Mouse (Mus musculus): ENCODE data around the gene Sh3d19.
"Not testable (repeated sequence)": the region's sequence is repeated elsewhere in the genome, so short reads cannot be mapped to it uniquely, and the experiment has no call there.

The Sh3d19 gene

GRCm38 (mm10) chr3:85980036-85980435 lies 9.1 kb downstream of the Sh3d19 start:
- no peak for DNase-seq (ENCODE audit: low spot score)

- DNase-seq (ENCODE audit: low spot score) = not testable (repeated sequence)
Observed at GRCm38 (mm10) chr3:85981761-85982160, 10.9 kb downstream of the Sh3d19 start.

DNA sequence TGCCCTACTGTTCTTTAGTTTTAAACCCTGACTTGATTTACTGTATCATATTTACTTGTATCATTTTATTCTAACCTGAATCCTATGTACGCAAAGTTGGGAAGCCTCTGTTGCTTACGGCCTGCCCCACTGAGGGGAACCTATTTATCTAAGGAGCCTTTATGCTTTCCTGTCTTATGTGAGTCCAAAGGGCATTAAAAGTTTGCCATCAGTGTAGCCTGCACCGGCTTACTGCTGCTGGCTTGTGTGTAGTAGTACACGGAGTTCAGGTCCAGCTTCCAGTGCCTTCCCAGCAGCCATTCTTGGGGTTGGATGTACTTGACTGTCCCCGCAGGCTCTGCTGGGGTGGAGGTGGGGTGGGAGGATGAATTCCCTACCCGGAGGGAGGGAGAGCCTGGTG lies 13.6 kb downstream of the Sh3d19 start:
- DNase-seq (ENCODE audit: low spot score) = no peak

GRCm38 (mm10) chr3:85987225-85987624 lies 16.3 kb downstream of the Sh3d19 start:
- DNase-seq (ENCODE audit: low spot score) = no peak

DNA sequence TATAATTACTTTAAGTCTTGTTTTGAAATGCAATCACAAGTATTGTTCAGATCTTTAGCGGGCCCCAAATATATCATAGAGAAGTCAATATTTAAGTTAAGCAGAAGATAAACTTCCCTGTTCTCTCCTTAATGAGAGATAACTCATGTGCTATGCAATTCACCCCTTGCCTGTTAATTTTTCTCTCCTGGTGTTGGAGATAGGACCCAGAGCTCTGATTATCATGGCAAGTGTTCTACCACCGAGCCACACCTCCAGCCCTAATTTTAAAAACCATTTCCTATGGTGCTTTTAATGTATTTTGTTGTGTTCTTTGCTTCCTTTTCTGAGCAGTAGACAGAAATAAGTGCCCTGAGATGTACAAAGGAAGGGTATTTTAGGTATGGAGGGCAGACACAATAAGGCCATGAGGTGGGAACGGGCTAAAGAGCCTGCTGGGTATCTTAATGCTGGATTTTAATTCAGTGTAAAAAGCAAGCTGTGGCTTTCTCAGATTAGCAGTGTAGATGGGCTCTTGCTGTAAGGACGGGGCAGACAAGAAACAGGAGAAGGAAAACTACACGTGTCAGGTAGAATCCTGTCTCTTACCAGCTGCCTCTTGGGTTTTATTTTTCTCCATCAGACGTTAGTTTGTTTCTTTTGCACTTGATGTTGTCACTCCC lies 20.4 kb downstream of the Sh3d19 start:
- DNase-seq (ENCODE audit: low spot score) = no peak

- DNase-seq (ENCODE audit: low spot score) = no peak
Observed at GRCm38 (mm10) chr3:85991802-85992156, 20.9 kb downstream of the Sh3d19 start.

- DNase-seq (ENCODE audit: low spot score) = no peak
Observed at GRCm38 (mm10) chr3:85993744-85994143, 22.8 kb downstream of the Sh3d19 start.

GRCm38 (mm10) chr3:85994645-85995044 lies 23.7 kb downstream of the Sh3d19 start:
- DNase-seq (ENCODE audit: low spot score) = no peak

DNA sequence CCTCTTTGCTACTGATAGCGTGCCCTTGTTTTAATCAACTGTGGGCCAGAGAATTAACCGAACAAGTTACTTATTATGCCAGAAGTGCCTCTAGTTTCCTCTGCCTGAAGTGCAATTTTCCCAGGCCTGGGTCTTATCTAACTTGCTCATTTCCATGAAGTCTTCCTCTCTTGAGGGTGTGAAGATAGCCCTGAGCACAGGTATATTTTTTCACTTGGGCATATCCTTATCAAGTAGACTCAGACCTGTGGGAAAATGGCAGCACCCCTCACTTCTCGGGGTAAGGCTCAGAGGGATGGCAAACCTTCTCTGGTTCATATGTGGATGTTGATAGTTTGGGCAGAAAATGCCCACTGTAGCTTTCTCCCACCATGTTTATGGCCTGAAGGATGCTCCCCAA lies 30.4 kb downstream of the Sh3d19 start:
- no peak for DNase-seq (ENCODE audit: low spot score)

- no peak for DNase-seq (ENCODE audit: low spot score)
Observed at GRCm38 (mm10) chr3:86002423-86002822, 31.5 kb downstream of the Sh3d19 start, which contains the start of gene Prss48. Gene Prss48, minus strand, starts transcription at chr3:86002491.

GRCm38 (mm10) chr3:86002940-86003339 lies 32.0 kb downstream of the Sh3d19 start:
- no peak for DNase-seq (ENCODE audit: low spot score)

- no peak for DNase-seq (ENCODE audit: low spot score)
Observed at GRCm38 (mm10) chr3:86004751-86005150, 33.8 kb downstream of the Sh3d19 start.

- DNase-seq (ENCODE audit: low spot score) = no peak
Observed at GRCm38 (mm10) chr3:86010618-86011017, 39.7 kb downstream of the Sh3d19 start.

- no peak for DNase-seq (ENCODE audit: low spot score)
Observed at GRCm38 (mm10) chr3:86011373-86011772, 40.5 kb downstream of the Sh3d19 start.

DNA sequence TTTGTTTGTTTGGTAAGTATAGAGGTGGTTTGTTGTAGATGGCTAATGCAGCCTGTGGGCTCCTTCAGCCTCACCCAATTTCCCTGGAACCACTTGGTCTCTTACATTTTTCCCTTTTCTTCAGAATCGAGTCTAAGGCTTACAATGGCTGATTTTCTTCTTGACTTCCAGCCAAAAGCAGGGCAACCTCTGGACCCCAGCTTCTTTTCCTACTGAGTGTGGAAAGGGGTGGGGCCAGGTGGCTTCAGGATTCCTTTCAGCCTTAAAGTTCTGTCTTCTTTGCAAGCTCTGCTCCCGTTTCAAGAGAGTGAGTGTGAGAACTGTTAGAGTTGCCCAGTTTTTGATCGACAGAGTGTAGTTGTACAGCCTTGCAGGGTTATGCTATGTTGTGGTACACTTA lies 40.9 kb downstream of the Sh3d19 start:
- DNase-seq (ENCODE audit: low spot score) = no peak

DNA sequence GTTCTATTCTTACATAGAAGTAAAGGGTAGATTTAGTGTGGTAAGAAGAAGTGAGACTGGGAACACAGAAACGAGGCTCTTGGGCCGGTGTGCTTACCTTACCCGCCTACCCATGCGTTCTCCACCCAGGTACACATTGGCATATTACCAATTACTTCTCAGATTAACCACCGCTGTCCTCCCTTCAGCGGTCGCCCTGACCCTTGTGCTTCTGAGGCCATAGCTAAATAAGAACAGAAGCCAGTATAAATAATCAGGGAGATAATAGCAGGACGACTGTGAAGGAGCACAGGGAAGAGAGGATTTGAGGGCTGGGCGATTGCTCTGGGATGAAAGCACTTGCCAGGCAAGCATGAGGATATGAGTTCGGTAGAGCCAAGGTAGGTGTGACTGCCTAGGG lies 42.9 kb downstream of the Sh3d19 start:
- no peak for DNase-seq (ENCODE audit: low spot score)

DNA sequence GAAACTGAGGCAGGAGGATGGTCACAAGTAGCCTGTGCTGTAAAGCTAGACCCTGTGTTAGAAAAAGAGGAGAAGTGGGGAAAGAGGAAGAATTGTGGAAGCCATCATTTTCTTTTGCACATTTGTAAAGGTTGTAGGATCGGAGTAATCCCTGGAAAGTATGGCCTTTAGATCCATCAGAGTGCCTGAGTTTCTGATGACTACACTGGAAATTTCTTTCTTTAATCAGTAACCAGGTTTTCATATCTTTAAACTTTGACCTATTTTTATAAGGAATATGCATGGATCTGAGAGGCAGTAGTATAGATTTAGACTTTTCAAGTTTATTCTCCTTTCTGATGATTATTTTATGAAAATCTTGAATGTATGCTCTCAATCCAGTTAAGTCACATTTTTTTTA lies 46.1 kb downstream of the Sh3d19 start:
- no peak for DNase-seq (ENCODE audit: low spot score)

GRCm38 (mm10) chr3:86017484-86017883 lies 46.6 kb downstream of the Sh3d19 start:
- DNase-seq (ENCODE audit: low spot score) = no peak

- DNase-seq (ENCODE audit: low spot score) = no peak
Observed at GRCm38 (mm10) chr3:86020921-86021650, 50.2 kb downstream of the Sh3d19 start.

DNA sequence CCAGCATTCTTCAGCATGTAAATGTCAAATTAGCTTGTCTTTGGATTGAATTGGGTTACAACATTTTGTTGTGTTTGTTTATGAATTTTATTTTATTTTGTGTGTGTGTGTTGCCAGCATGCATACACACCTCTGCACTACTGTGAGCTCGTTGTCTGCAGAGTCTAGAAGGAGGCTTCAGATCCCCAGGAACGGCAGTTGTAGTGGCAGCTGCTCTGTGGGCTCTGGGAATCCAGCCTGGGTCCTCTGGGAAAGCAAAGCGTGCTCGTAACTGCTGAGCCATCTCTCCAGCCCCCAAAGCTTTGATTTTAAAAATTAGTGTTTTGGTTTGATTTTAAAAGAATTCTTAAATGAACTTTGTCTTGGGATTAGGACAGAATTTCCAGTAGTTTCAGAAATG lies 50.7 kb downstream of the Sh3d19 start:
- DNase-seq (ENCODE audit: low spot score) = no peak

DNA sequence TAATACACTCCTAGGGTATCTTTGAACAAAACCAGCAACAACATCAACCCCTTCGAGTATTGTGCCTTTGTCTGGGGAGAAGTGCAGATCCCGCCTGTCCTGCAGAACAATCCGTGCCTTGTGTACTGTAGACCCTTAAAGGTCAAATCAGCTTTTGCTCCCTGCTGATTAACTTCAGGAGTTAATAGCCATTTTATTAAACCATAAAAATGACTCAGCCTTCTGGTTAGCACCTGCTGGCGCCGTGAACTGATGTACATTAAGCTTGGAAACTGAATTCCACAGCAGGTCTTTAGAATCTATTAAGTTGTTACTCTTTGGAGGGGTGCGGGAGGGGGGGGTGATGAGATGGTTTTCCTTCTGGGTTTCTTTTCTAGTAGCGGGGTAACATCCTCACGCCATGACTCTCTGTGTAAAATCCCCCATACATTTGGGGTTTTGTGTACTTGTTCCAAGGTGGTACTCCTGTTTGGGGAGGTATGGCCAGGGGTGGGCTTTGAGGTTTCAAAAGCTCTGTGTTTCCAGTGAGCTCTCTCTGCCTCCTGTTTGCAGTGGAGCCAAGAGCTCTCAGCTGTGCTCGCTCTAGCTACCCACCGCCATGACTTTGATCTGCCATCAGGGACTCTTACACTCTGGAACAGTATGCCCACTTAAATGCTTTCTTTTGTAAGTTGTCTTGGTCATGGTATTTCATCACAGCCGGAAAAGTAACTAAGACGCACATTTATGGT lies 53.3 kb downstream of the Sh3d19 start:
- no peak for DNase-seq (ENCODE audit: low spot score)

- DNase-seq (ENCODE audit: low spot score) = no peak
Observed at GRCm38 (mm10) chr3:86025341-86026137, 54.6 kb downstream of the Sh3d19 start.
